Mouse (Mus musculus): ENCODE measurements around the gene Hist2h3c2. TPM values are rescaled to one million over a fixed set of nuclear protein-coding genes. Genes with fewer than 3 reads are reported as not detected.
"Not testable (repeated sequence)": the region's sequence is repeated elsewhere in the genome, so short reads cannot be mapped to it uniquely, and the experiment has no call there.

The Hist2h3c2 gene
- polyA plus RNA-seq, 1 experiment from 2014 or later = 2.8 TPM

DNA sequence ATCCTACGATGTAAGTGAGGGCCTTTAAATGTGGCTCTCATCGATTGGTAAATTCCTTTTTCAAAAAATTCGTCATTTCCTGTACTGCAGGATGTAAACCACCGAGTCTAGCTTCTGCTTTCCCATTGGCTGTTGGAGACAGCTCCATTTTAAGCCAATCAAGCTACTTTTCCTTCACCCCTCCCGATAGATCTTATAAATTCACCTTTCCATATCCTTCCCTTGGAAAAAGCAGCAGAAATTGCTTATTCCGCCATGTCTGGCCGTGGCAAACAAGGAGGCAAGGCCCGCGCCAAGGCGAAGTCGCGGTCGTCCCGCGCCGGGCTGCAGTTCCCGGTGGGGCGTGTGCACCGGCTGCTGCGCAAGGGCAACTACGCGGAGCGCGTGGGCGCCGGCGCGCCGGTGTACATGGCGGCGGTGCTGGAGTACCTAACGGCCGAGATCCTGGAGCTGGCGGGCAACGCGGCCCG lies 19.2 kb downstream of the Hist2h3c2 start, which contains the start of the genes Bola1 and Hist2h2ab:
TSS of gene Bola1 (minus strand) at position 49 of the 470 bp plus-strand sequence.
TSS of gene Hist2h2ab (plus strand) at position 205 of the 470 bp plus-strand sequence.
- no peaks in the 10 kb centered on the region for H3K27me3 ChIP-seq (ENCODE audit: control insufficient read depth, insufficient read depth, low read length)
- WGBS = under 1% methylated on average over 36 of the region's 37 CpGs
- H3K9ac ChIP-seq (ENCODE audit: low read length) = peak within 1 kb of the TSS; percentile 79
- DNase-seq (ENCODE audit: low spot score) = peak; percentile 74
- no peaks in the 10 kb centered on the region for H3K36me3 ChIP-seq (ENCODE audit: control insufficient read depth, insufficient read depth, low read length)
- peak within 1 kb of the TSS; percentile 97 for H3K27ac ChIP-seq (replicated peaks)
- H3K4me2 ChIP-seq (replicated peaks; ENCODE audit: low read depth) = peak within 1 kb of the TSS; percentile 69
- TF ChIP-seq EP300 (optimal IDR thresholded peaks at IDR 0.05) = no peak
- TF ChIP-seq CTCF (IDR thresholded peaks at IDR 0.05; ENCODE audit: low read depth) = no peak
- H3K4me3 ChIP-seq (ENCODE audit: low read depth, low read length) = peak within 1 kb of the TSS; percentile 53
- peak; percentile 85 for ATAC-seq (ENCODE audit: low FRiP score, low TSS enrichment)
- 0 out of 2 replicates have a peak, but pooled peaks cover 5% of the 10 kb centered on the region for H3K4me1 ChIP-seq (replicated peaks; ENCODE audit: control insufficient read depth, insufficient read depth)
- no peaks in the 10 kb centered on the region for H3K9me3 ChIP-seq (ENCODE audit: control insufficient read depth, low read length)

DNA sequence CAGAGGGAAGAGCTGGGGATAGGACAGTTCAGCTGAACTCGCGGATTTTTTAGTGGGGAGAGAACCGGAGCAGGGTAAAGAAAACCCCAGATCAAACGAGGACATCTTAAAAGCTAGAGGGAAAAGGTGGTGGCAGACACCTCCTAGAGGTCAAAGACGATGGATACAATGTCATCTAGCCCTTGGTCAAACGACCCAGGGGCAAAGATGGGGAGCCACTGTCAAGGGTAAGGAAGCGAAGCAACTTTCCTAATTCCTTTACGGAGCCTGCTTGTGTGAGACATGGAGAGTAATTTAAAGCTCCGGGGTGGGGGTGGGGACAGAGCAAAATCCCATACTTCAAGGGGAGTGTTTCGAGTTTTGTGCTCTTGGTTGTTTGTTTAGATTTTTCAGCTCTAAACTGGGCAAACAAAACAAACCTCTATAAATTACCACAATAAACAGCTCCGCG lies 19.7 kb downstream of the Hist2h3c2 start:
- no peaks in the 10 kb centered on the region for H3K27me3 ChIP-seq (ENCODE audit: control insufficient read depth, insufficient read depth, low read length)
- WGBS = 0% methylated on average over 12 of the region's 12 CpGs
- H3K9me3 ChIP-seq (ENCODE audit: control insufficient read depth, low read length) = no peaks in the 10 kb centered on the region
- DNase-seq (ENCODE audit: low spot score) (peak; percentile 36), ATAC-seq (ENCODE audit: low FRiP score, low TSS enrichment) (no peak)
- H3K36me3 ChIP-seq (ENCODE audit: control insufficient read depth, insufficient read depth, low read length) = no peaks in the 10 kb centered on the region
- TF ChIP-seq EP300 (optimal IDR thresholded peaks at IDR 0.05) (no peak), CTCF (IDR thresholded peaks at IDR 0.05; ENCODE audit: low read depth) (peak; percentile 58)
- H3K9ac ChIP-seq (ENCODE audit: low read length) = peak overlapping the region; percentile 79
- peak overlapping the region; percentile 53 for H3K4me3 ChIP-seq (ENCODE audit: low read depth, low read length)
- H3K4me1 ChIP-seq (replicated peaks; ENCODE audit: control insufficient read depth, insufficient read depth) = 0 out of 2 replicates have a peak, but pooled peaks cover 5% of the 10 kb centered on the region
- peak overlapping the region; percentile 69 for H3K4me2 ChIP-seq (replicated peaks; ENCODE audit: low read depth)
- H3K27ac ChIP-seq (replicated peaks) = peak overlapping the region; percentile 97

DNA sequence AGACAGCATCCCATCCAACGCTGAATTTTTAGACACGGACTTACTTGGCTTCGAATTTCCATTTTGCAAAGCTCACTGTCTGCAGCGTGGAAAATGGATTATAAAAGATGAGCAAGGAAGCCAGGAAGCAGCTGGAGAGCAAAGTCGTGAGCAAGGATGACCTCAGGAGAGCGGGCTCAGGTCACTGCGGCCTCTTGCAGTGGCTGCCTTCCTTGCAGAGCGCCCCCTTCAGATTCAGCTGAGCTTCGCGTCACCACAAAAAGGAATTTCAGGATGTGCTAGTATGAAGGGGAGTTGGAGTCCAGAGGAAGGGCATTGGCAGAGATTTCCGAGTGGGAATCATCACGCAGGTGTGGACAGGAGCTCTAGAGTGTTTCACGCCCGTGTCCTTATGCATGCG lies 29.7 kb downstream of the Hist2h3c2 start:
- Histone ChIP-seq H3K27ac (replicated peaks) (no peak overlapping the region), H3K27me3 (ENCODE audit: control insufficient read depth, insufficient read depth, low read length) (no peaks in the 10 kb centered on the region), H3K4me1 (replicated peaks; ENCODE audit: control insufficient read depth, insufficient read depth) (no peaks in the 10 kb centered on the region), H3K4me3 (ENCODE audit: low read depth, low read length) (no peak overlapping the region), H3K9ac (ENCODE audit: low read length) (no peak overlapping the region), H3K9me3 (ENCODE audit: control insufficient read depth, low read length) (no peaks in the 10 kb centered on the region), H3K36me3 (ENCODE audit: control insufficient read depth, insufficient read depth, low read length) (no peaks in the 10 kb centered on the region), H3K4me2 (replicated peaks; ENCODE audit: low read depth) (no peak overlapping the region)
- peak; percentile 35 for DNase-seq (ENCODE audit: low spot score)
- 26% methylated on average over 15 of the region's 15 CpGs for WGBS
- no peak for ATAC-seq (ENCODE audit: low FRiP score, low TSS enrichment)
- TF ChIP-seq CTCF (IDR thresholded peaks at IDR 0.05; ENCODE audit: low read depth) (peak; percentile 66), EP300 (optimal IDR thresholded peaks at IDR 0.05) (no peak)

DNA sequence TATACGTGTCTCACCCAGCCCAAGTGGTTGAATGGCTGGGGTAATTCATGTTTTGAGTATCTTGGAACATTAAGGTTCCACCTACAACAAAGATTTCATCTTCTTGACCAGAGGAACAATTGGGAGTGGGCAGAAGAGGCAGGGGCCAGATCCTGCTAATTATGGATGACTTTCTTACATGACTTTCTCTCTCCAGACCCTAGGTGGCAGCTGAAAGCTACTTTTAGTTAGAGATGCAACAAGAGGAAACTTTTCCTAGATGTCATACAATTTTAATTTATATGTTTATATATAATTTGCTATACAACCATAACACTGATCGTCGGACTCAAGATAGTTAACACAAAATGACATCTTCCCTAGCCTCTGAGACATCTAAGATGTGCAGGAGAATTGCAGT lies 31.1 kb downstream of the Hist2h3c2 start:
- no peak for DNase-seq (ENCODE audit: low spot score)
- no peaks in the 10 kb centered on the region for H3K9me3 ChIP-seq (ENCODE audit: control insufficient read depth, low read length)
- TF ChIP-seq EP300 (optimal IDR thresholded peaks at IDR 0.05) (no peak), CTCF (IDR thresholded peaks at IDR 0.05; ENCODE audit: low read depth) (peak; percentile 59)

DNA sequence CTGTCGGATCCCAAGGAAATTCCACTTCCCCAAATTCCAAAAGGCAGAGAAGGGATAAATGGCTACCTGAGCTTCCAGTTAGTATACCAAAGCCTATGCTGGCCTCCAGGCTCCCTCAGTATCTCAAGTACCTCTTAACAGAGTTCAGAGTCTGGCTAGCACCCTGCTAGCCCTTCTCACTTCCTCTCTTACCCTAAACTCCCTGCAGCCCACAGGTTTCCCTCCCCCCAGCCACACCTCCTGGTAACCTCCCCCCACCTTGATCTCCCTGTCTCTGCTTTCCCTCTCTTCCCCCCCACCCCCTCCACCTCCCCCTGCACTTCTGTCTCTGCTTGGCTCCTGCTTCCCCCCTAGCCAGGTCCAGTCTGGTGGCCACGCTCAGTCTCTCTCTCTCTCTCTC lies 39.2 kb downstream of the Hist2h3c2 start:
- no peak overlapping the region for H3K27ac ChIP-seq (replicated peaks)
- no peaks in the 10 kb centered on the region for H3K27me3 ChIP-seq (ENCODE audit: control insufficient read depth, insufficient read depth, low read length)
- H3K9ac ChIP-seq (ENCODE audit: low read length) = no peak overlapping the region
- no peak for DNase-seq (ENCODE audit: low spot score)
- no peaks in the 10 kb centered on the region for H3K9me3 ChIP-seq (ENCODE audit: control insufficient read depth, low read length)
- no peaks in the 10 kb centered on the region for H3K36me3 ChIP-seq (ENCODE audit: control insufficient read depth, insufficient read depth, low read length)
- no peak overlapping the region for H3K4me3 ChIP-seq (ENCODE audit: low read depth, low read length)
- peaks cover 9% of the 10 kb centered on the region for H3K4me1 ChIP-seq (replicated peaks; ENCODE audit: control insufficient read depth, insufficient read depth)
- WGBS = 58% methylated on average over 2 of the region's 2 CpGs
- no peak for TF ChIP-seq EP300 (optimal IDR thresholded peaks at IDR 0.05)
- TF ChIP-seq CTCF (IDR thresholded peaks at IDR 0.05; ENCODE audit: low read depth) = no peak
- H3K4me2 ChIP-seq (replicated peaks; ENCODE audit: low read depth) = no peak overlapping the region
- ATAC-seq (ENCODE audit: low FRiP score, low TSS enrichment) = no peak

More for the DNA sequence above, 31.1 kb downstream of the Hist2h3c2 start:
- Histone ChIP-seq H3K27me3 (ENCODE audit: control insufficient read depth, insufficient read depth, low read length) (no peaks in the 10 kb centered on the region), H3K27ac (replicated peaks) (no peak overlapping the region), H3K36me3 (ENCODE audit: control insufficient read depth, insufficient read depth, low read length) (no peaks in the 10 kb centered on the region), H3K4me3 (ENCODE audit: low read depth, low read length) (no peak overlapping the region), H3K9ac (ENCODE audit: low read length) (no peak overlapping the region), H3K4me1 (replicated peaks; ENCODE audit: control insufficient read depth, insufficient read depth) (no peaks in the 10 kb centered on the region), H3K4me2 (replicated peaks; ENCODE audit: low read depth) (no peak overlapping the region)
- no peak for ATAC-seq (ENCODE audit: low FRiP score, low TSS enrichment)
- WGBS = 59% methylated on average over 3 of the region's 3 CpGs

DNA sequence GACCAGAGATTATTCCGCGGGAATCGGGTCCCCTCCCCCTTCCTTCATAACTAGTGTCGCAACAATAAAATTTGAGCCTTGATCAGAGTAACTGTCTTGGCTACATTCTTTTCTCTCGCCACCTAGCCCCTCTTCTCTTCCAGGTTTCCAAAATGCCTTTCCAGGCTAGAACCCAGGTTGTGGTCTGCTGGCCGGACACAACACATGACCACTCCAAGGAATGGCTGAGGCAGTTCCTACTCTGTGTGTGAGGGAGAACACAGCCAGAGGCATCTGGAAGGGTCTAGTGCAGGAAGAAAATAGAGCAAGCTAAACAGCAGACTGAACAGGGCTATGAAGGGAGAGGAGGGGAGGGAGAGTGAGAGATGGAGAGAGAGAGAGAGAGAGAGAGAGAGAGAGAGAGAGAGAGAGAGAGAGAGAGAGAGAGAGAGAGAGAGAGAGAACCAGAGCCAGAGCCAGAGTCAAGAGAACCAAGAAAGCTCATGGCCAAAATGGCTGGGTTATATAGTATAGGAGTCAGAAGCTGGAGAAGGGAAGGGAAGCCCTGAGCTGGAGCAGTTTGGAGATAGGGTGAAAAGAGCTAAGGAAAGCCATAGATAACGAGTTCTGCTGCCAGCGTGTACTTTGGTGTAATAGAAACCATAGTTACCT lies 40.2 kb downstream of the Hist2h3c2 start:
- not testable (repeated sequence) for H3K27ac ChIP-seq (replicated peaks); H3K4me2 ChIP-seq (replicated peaks; ENCODE audit: low read depth); H3K27me3 ChIP-seq (ENCODE audit: control insufficient read depth, insufficient read depth, low read length); H3K36me3 ChIP-seq (ENCODE audit: control insufficient read depth, insufficient read depth, low read length); H3K4me3 ChIP-seq (ENCODE audit: low read depth, low read length); ATAC-seq (ENCODE audit: low FRiP score, low TSS enrichment); DNase-seq (ENCODE audit: low spot score); H3K4me1 ChIP-seq (replicated peaks; ENCODE audit: control insufficient read depth, insufficient read depth); H3K9me3 ChIP-seq (ENCODE audit: control insufficient read depth, low read length); H3K9ac ChIP-seq (ENCODE audit: low read length)
- WGBS = 30% methylated on average over 6 of the region's 8 CpGs

Measured in stomach, postnatal 0 days (tissue).